Mouse (Mus musculus): ENCODE data around the gene Ugt1a7c. TPM values are rescaled to one million over a fixed set of nuclear protein-coding genes. Genes with fewer than 3 reads are reported as not detected.
"Not testable (repeated sequence)": the region's sequence is repeated elsewhere in the genome, so short reads cannot be mapped to it uniquely, and the experiment has no call there.

The Ugt1a7c gene
- polyA plus RNA-seq, 1 experiment from 2014 or later = 2.7 TPM

- not testable (repeated sequence) for H3K27ac ChIP-seq (ENCODE audit: low read length); H3K27me3 ChIP-seq (replicated peaks; ENCODE audit: insufficient read depth, low read length); H3K9ac ChIP-seq (replicated peaks; ENCODE audit: low read depth); H3K4me1 ChIP-seq (ENCODE audit: insufficient read depth, low read depth, low read length); H3K36me3 ChIP-seq (ENCODE audit: insufficient read depth, low read length); H3K4me2 ChIP-seq (replicated peaks; ENCODE audit: low read depth, low read length); DNase-seq (ENCODE audit: low spot score); H3K4me3 ChIP-seq (ENCODE audit: low read depth, low read length); H3K9me3 ChIP-seq (ENCODE audit: low read length)
- WGBS = 2% methylated on average over 5 of the region's 5 CpGs
- peak; percentile 58 for TF ChIP-seq CTCF (IDR thresholded peaks at IDR 0.05)
- peak; percentile 77 for ATAC-seq
Measured at GRCm38 (mm10) chr1:88143966-88144675, 49.3 kb downstream of the Ugt1a7c start.

GRCm38 (mm10) chr1:88145278-88145677 is 50.4 kb downstream of the Ugt1a7c start:
- H3K27ac ChIP-seq (ENCODE audit: low read length); H3K9ac ChIP-seq (replicated peaks; ENCODE audit: low read depth); H3K27me3 ChIP-seq (replicated peaks; ENCODE audit: insufficient read depth, low read length); H3K36me3 ChIP-seq (ENCODE audit: insufficient read depth, low read length); H3K4me3 ChIP-seq (ENCODE audit: low read depth, low read length); ATAC-seq; H3K4me1 ChIP-seq (ENCODE audit: insufficient read depth, low read depth, low read length); H3K4me2 ChIP-seq (replicated peaks; ENCODE audit: low read depth, low read length); H3K9me3 ChIP-seq (ENCODE audit: low read length): not testable (repeated sequence)
- DNase-seq (ENCODE audit: low spot score) = peak; percentile 40
- peak; percentile 55 for TF ChIP-seq CTCF (IDR thresholded peaks at IDR 0.05)
- 67% methylated on average over 2 of the region's 2 CpGs for WGBS

GRCm38 (mm10) chr1:88150133-88150532 is 55.3 kb downstream of the Ugt1a7c start:
- H3K4me2 ChIP-seq (replicated peaks; ENCODE audit: low read depth, low read length); ATAC-seq; H3K4me3 ChIP-seq (ENCODE audit: low read depth, low read length); H3K27me3 ChIP-seq (replicated peaks; ENCODE audit: insufficient read depth, low read length); DNase-seq (ENCODE audit: low spot score); H3K27ac ChIP-seq (ENCODE audit: low read length); H3K9ac ChIP-seq (replicated peaks; ENCODE audit: low read depth); H3K4me1 ChIP-seq (ENCODE audit: insufficient read depth, low read depth, low read length); H3K36me3 ChIP-seq (ENCODE audit: insufficient read depth, low read length); H3K9me3 ChIP-seq (ENCODE audit: low read length): not testable (repeated sequence)
- TF ChIP-seq CTCF (IDR thresholded peaks at IDR 0.05) = peak; percentile 53
- 40% methylated on average over 1 of the region's 2 CpGs for WGBS

- H3K36me3 ChIP-seq (ENCODE audit: insufficient read depth, low read length) = no peaks in the 10 kb centered on the region
- H3K4me2 ChIP-seq (replicated peaks; ENCODE audit: low read depth, low read length) = no peak overlapping the region
- no peak overlapping the region for H3K27ac ChIP-seq (ENCODE audit: low read length)
- DNase-seq (ENCODE audit: low spot score) (no peak), ATAC-seq (no peak; the same call in 1 of the 2 replicates)
- no peak overlapping the region for H3K9ac ChIP-seq (replicated peaks; ENCODE audit: low read depth)
- TF ChIP-seq EP300 (IDR thresholded peaks at IDR 0.05) = no peak
- TF ChIP-seq CTCF (IDR thresholded peaks at IDR 0.05) = no peak
- no peaks in the 10 kb centered on the region for H3K9me3 ChIP-seq (ENCODE audit: low read length)
- no peaks in the 10 kb centered on the region for H3K4me1 ChIP-seq (ENCODE audit: insufficient read depth, low read depth, low read length)
- H3K4me3 ChIP-seq (ENCODE audit: low read depth, low read length) = no peak overlapping the region
- WGBS = 59% methylated on average over 2 of the region's 2 CpGs
- no peaks in the 10 kb centered on the region for H3K27me3 ChIP-seq (replicated peaks; ENCODE audit: insufficient read depth, low read length)
Measured at GRCm38 (mm10) chr1:88158430-88158829, 63.6 kb downstream of the Ugt1a7c start.

GRCm38 (mm10) chr1:88165711-88166110 is 70.8 kb downstream of the Ugt1a7c start, which contains the start of gene Ugt1a5:
Gene Ugt1a5 (plus strand): TSS chr1:88166012.
- WGBS = 74% methylated on average over 5 of the region's 5 CpGs
- TF ChIP-seq CTCF (IDR thresholded peaks at IDR 0.05) = no peak
- TF ChIP-seq EP300 (IDR thresholded peaks at IDR 0.05) = no peak
- Histone ChIP-seq H3K27ac (ENCODE audit: low read length) (no peak within 1 kb of the TSS), H3K9ac (replicated peaks; ENCODE audit: low read depth) (no peak within 1 kb of the TSS), H3K27me3 (replicated peaks; ENCODE audit: insufficient read depth, low read length) (no peaks in the 10 kb centered on the region), H3K4me3 (ENCODE audit: low read depth, low read length) (no peak within 1 kb of the TSS), H3K4me2 (replicated peaks; ENCODE audit: low read depth, low read length) (no peak within 1 kb of the TSS), H3K9me3 (ENCODE audit: low read length) (no peaks in the 10 kb centered on the region), H3K4me1 (ENCODE audit: insufficient read depth, low read depth, low read length) (no peaks in the 10 kb centered on the region), H3K36me3 (ENCODE audit: insufficient read depth, low read length) (no peaks in the 10 kb centered on the region)
- no peak for ATAC-seq
- no peak for DNase-seq (ENCODE audit: low spot score)

GRCm38 (mm10) chr1:88172190-88172589 is 77.3 kb downstream of the Ugt1a7c start:
- not testable (repeated sequence) for H3K4me1 ChIP-seq (ENCODE audit: insufficient read depth, low read depth, low read length); H3K27ac ChIP-seq (ENCODE audit: low read length)
- 80% methylated on average over 5 of the region's 7 CpGs for WGBS

GRCm38 (mm10) chr1:88179657-88180056 is 84.8 kb downstream of the Ugt1a7c start:
- H3K4me1 ChIP-seq (ENCODE audit: insufficient read depth, low read depth, low read length) = no peaks in the 10 kb centered on the region
- TF ChIP-seq EP300 (IDR thresholded peaks at IDR 0.05) (no peak), CTCF (IDR thresholded peaks at IDR 0.05) (no peak)
- 67% methylated on average over 1 of the region's 1 CpGs for WGBS
- no peak overlapping the region for H3K4me3 ChIP-seq (ENCODE audit: low read depth, low read length)
- DNase-seq (ENCODE audit: low spot score) = no peak
- H3K27me3 ChIP-seq (replicated peaks; ENCODE audit: insufficient read depth, low read length) = no peaks in the 10 kb centered on the region
- H3K4me2 ChIP-seq (replicated peaks; ENCODE audit: low read depth, low read length) = no peak overlapping the region
- ATAC-seq = no peak
- H3K9me3 ChIP-seq (ENCODE audit: low read length) = 0 out of 2 replicates have a peak, but pooled peaks cover 7% of the 10 kb centered on the region
- no peaks in the 10 kb centered on the region for H3K36me3 ChIP-seq (ENCODE audit: insufficient read depth, low read length)
- no peak overlapping the region for H3K9ac ChIP-seq (replicated peaks; ENCODE audit: low read depth)
- H3K27ac ChIP-seq (ENCODE audit: low read length) = no peak overlapping the region

More at GRCm38 (mm10) chr1:88172190-88172589, 77.3 kb downstream of the Ugt1a7c start:
- H3K9me3 ChIP-seq (ENCODE audit: low read length); H3K36me3 ChIP-seq (ENCODE audit: insufficient read depth, low read length); H3K9ac ChIP-seq (replicated peaks; ENCODE audit: low read depth); DNase-seq (ENCODE audit: low spot score); H3K27me3 ChIP-seq (replicated peaks; ENCODE audit: insufficient read depth, low read length); ATAC-seq; H3K4me2 ChIP-seq (replicated peaks; ENCODE audit: low read depth, low read length); H3K4me3 ChIP-seq (ENCODE audit: low read depth, low read length): not testable (repeated sequence)

Measured in lung, postnatal 0 days (tissue).